Comparison of ENCODE assay signal across 8 mouse cellular contexts in the genomic region with DNA sequence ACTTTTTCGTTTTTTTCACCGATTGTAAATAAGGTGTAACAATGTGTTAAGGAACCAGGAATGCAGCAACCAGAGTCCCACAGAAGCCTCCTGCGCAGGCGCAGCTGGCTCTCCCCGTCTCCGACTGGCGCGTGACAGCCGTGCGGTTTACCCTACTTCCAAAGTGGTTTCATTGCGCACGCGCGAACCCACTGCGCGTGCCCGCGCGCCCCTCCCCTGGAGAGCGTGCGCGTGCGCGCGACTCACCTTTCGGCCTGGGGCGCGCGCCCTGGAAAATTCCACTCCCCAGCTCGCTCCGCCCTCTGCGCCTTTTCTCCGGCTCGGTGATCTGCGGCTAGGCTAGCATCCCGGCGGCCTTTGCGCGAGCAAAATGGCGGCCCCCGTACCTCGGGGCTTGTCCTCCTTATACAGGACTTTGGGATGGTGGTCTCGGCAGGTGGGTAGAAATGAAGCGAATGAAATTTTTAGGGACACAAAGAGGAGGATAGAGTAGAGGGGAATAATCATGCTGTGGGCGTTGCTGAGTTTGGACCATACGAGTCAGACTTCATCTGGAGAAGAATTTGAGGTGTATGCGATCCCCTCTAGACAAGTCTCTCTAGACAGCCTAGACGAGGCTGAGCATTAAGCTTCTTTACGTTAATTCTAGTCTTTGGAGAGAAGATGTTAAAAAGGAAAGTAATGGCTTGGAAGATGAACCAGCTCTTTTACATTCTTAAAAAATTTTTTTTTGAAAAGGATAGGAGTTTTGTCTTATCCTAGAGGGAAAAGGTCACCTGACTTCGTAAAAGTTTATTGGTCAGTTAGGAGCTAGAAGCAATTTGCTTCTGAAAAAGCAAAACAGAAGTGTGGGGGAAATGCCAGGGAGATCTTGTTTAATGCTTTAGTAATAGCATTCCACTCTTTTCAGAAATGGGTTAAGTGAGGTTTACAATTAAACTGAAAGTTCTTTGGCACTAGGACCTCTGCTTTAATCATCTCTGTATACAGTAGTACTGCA. TPM values are rescaled to one million over a fixed set of nuclear protein-coding genes. Genes with fewer than 3 reads are reported as not detected.
A peak's percentile ranks its signal among the peaks of the same experiment; 100 is the strongest.
DNase-seq lines count a peak whose midpoint lies in the region; ATAC-seq and TF ChIP-seq lines count a peak whose summit lies in the region.

Gene Mrpl45, plus strand, starts transcription at position 213 of the 1,000 bp plus-strand sequence.

- DNase-seq in CH12.LX (ENCODE audit: extremely low read depth) = peak; percentile 98
- peak; percentile 98 for DNase-seq in c-Kit-positive CD71-positive TER-119-negative erythroid progenitor cells, embryonic 14.5 days (ENCODE audit: low read depth)
- DNase-seq in heart, postnatal 0 days (ENCODE audit: low spot score) = peak; percentile 95
- DNase-seq in kidney, postnatal 4 days = peak; percentile 98 to 99

- H3K27me3 ChIP-seq in CH12.LX (replicated peaks) = no peaks in the 10 kb centered on the region
- peaks cover 9% of the 10 kb centered on the region for H3K27me3 ChIP-seq in forebrain, embryonic 12.5 days
- no peaks in the 10 kb centered on the region for H3K27me3 ChIP-seq in heart, postnatal 0 days (ENCODE audit: control insufficient read depth, insufficient read depth, low read length)
- peaks cover 8% of the 10 kb centered on the region for H3K27me3 ChIP-seq in liver, embryonic 16.5 days (ENCODE audit: control insufficient read depth, insufficient read depth, low read depth, low read length)
- 0 out of 2 replicates have a peak, but pooled peaks cover 2% of the 10 kb centered on the region for H3K27me3 ChIP-seq in neural tube, embryonic 13.5 days
- no peaks in the 10 kb centered on the region; the same call in 1 of the 2 replicates for H3K27me3 ChIP-seq in testis, adult 2 months (ENCODE audit: control insufficient read depth, insufficient read depth, low read length)

- no peak for TF ChIP-seq CTCF in CH12.LX (conservative IDR thresholded peaks at IDR 0.05 in 1 of 2, IDR thresholded peaks at IDR 0.05 in 1 of 2; ENCODE audit: low read depth in 2 of 2, low read length in 2 of 2)
- no peak for TF ChIP-seq CTCF in heart, postnatal 0 days (IDR thresholded peaks at IDR 0.05; ENCODE audit: low read depth)
- TF ChIP-seq CTCF in testis, adult 2 months (IDR thresholded peaks at IDR 0.05; ENCODE audit: control insufficient read depth, insufficient read depth, insufficient replicate concordance, low read depth, low read length) = no peak

- peak; percentile 99 for TF ChIP-seq POLR2A in CH12.LX (IDR thresholded peaks at IDR 0.05; ENCODE audit: low read depth, low read length)
- peak; percentile 88 for TF ChIP-seq POLR2A in testis, adult 2 months (IDR thresholded peaks at IDR 0.05; ENCODE audit: control insufficient read depth, low read depth, low read length)

- H3K27ac ChIP-seq in CH12.LX (ENCODE audit: insufficient read depth, low read depth) = peak within 1 kb of the TSS; percentile 47; the same call in 1 of the 2 replicates
- peak within 1 kb of the TSS; percentile 62 for H3K27ac ChIP-seq in forebrain, embryonic 12.5 days
- peak within 1 kb of the TSS; percentile 82 for H3K27ac ChIP-seq in heart, postnatal 0 days (ENCODE audit: low read depth)
- peak within 1 kb of the TSS; percentile 67 for H3K27ac ChIP-seq in liver, embryonic 16.5 days (ENCODE audit: low read length)
- H3K27ac ChIP-seq in neural tube, embryonic 13.5 days (replicated peaks) = peak within 1 kb of the TSS; percentile 80
- peak within 1 kb of the TSS; percentile 79 for H3K27ac ChIP-seq in testis, adult 2 months (ENCODE audit: control insufficient read depth, insufficient read depth, low read depth, low read length)

- ATAC-seq in forebrain, embryonic 12.5 days (ENCODE audit: low FRiP score) = peak; percentile 95
- ATAC-seq in heart, postnatal 0 days (ENCODE audit: insufficient read depth, low read depth) = peak; percentile 95
- peak; percentile 95 for ATAC-seq in liver, embryonic 16.5 days (ENCODE audit: low read depth)
- peak; percentile 96 for ATAC-seq in neural tube, embryonic 13.5 days (ENCODE audit: low read depth)

- no peaks in the 10 kb centered on the region for H3K9me3 ChIP-seq in CH12.LX (replicated peaks; ENCODE audit: low read length)
- no peaks in the 10 kb centered on the region for H3K9me3 ChIP-seq in forebrain, embryonic 12.5 days
- no peaks in the 10 kb centered on the region for H3K9me3 ChIP-seq in heart, postnatal 0 days (replicated peaks; ENCODE audit: control insufficient read depth, low read length)
- H3K9me3 ChIP-seq in liver, embryonic 16.5 days (replicated peaks; ENCODE audit: control insufficient read depth, low read length) = no peaks in the 10 kb centered on the region
- no peaks in the 10 kb centered on the region for H3K9me3 ChIP-seq in neural tube, embryonic 13.5 days

- H3K9ac ChIP-seq in CH12.LX (ENCODE audit: insufficient read depth, low read depth) = peak within 1 kb of the TSS; percentile 97
- H3K9ac ChIP-seq in forebrain, embryonic 12.5 days = peak within 1 kb of the TSS; percentile 54
- H3K9ac ChIP-seq in heart, postnatal 0 days (replicated peaks; ENCODE audit: low read depth, low read length) = peak within 1 kb of the TSS; percentile 63
- H3K9ac ChIP-seq in liver, embryonic 16.5 days (ENCODE audit: low read depth, low read length) = peak within 1 kb of the TSS; percentile 58
- peak within 1 kb of the TSS; percentile 74 for H3K9ac ChIP-seq in neural tube, embryonic 13.5 days

- in situ Hi-C loops in CH12.LX (cut with MboI; ENCODE audit: low pct_ligation_motif_present, low pct_unique_long_range_greater_than_20kb, low sequenced_read_pairs) = no loop called here

- TF ChIP-seq EP300 in CH12.LX (IDR thresholded peaks at IDR 0.05; ENCODE audit: low read length) = no peak; the same call in 1 of the 2 replicates
- peak; percentile 91 for TF ChIP-seq EP300 in heart, postnatal 0 days (IDR thresholded peaks at IDR 0.05; ENCODE audit: low read depth)

- WGBS in forebrain, embryonic 12.5 days = under 1% methylated on average over 50 of the region's 50 CpGs
- under 1% methylated on average over 50 of the region's 50 CpGs for WGBS in heart, postnatal 0 days
- under 1% methylated on average over 50 of the region's 50 CpGs for WGBS in liver, embryonic 16.5 days (ENCODE audit: insufficient replicate concordance)
- under 1% methylated on average over 50 of the region's 50 CpGs for WGBS in neural tube, embryonic 13.5 days

- H3K4me1 ChIP-seq in CH12.LX (ENCODE audit: control insufficient read depth in 1 of 2, insufficient read depth in 2 of 2) = peaks cover 2 to 25% of the 10 kb centered on the region in 2 experiments; a peak in 3 of 4 replicates
- H3K4me1 ChIP-seq in forebrain, embryonic 12.5 days = peaks cover 15% of the 10 kb centered on the region
- H3K4me1 ChIP-seq in heart, postnatal 0 days (ENCODE audit: control insufficient read depth, insufficient read depth) = peaks cover 11% of the 10 kb centered on the region
- H3K4me1 ChIP-seq in liver, embryonic 16.5 days (ENCODE audit: control insufficient read depth, low read depth, low read length) = peaks cover 8% of the 10 kb centered on the region
- peaks cover 20% of the 10 kb centered on the region for H3K4me1 ChIP-seq in neural tube, embryonic 13.5 days (replicated peaks)
- H3K4me1 ChIP-seq in testis, adult 2 months (ENCODE audit: control insufficient read depth, insufficient read depth, low read length) = no peaks in the 10 kb centered on the region; the same call in none of the 2 replicates

- H3K36me3 ChIP-seq in CH12.LX (replicated peaks in 1 of 2; ENCODE audit: control insufficient read depth in 1 of 2, insufficient read depth in 1 of 2, low read length in 1 of 2) = peaks cover 0 to 7% of the 10 kb centered on the region in 2 experiments
- H3K36me3 ChIP-seq in forebrain, embryonic 12.5 days (replicated peaks) = no peaks in the 10 kb centered on the region; the same call in 1 of the 2 replicates
- H3K36me3 ChIP-seq in heart, postnatal 0 days (replicated peaks; ENCODE audit: control insufficient read depth, insufficient read depth, low read length) = no peaks in the 10 kb centered on the region; the same call in 1 of the 2 replicates
- H3K36me3 ChIP-seq in liver, embryonic 16.5 days (ENCODE audit: control insufficient read depth, insufficient read depth) = no peaks in the 10 kb centered on the region
- peaks cover 5% of the 10 kb centered on the region; the same call in 1 of the 2 replicates for H3K36me3 ChIP-seq in neural tube, embryonic 13.5 days
- no peaks in the 10 kb centered on the region for H3K36me3 ChIP-seq in testis, adult 2 months (ENCODE audit: control insufficient read depth, insufficient read depth, low read length)

- H3K4me3 ChIP-seq in CH12.LX (replicated peaks in 1 of 3; ENCODE audit: low read depth in 2 of 3, low read length in 2 of 3, poor library complexity in 1 of 3) = peak within 1 kb of the TSS; percentile 70 to 83 (median 76)
- peak within 1 kb of the TSS; percentile 53 for H3K4me3 ChIP-seq in forebrain, embryonic 12.5 days (replicated peaks)
- H3K4me3 ChIP-seq in heart, postnatal 0 days (ENCODE audit: low read depth, low read length) = peak within 1 kb of the TSS; percentile 56
- peak within 1 kb of the TSS; percentile 66 for H3K4me3 ChIP-seq in liver, embryonic 16.5 days (ENCODE audit: low read depth, low read length)
- peak within 1 kb of the TSS; percentile 57 for H3K4me3 ChIP-seq in neural tube, embryonic 13.5 days
- peak within 1 kb of the TSS; percentile 90 for H3K4me3 ChIP-seq in testis, adult 2 months (ENCODE audit: control insufficient read depth, low read depth, low read length)

- no peak for TF ChIP-seq RAD21 in CH12.LX (IDR thresholded peaks at IDR 0.05; ENCODE audit: low read depth, low read length)

- dilution Hi-C loops in CH12.LX (cut with MboI; ENCODE audit: extremely low pct_ligation_motif_present, extremely low pct_unique_long_range_greater_than_20kb, low sequenced_read_pairs) = no loop called here

- H3K79me2 ChIP-seq in CH12.LX (replicated peaks; ENCODE audit: control insufficient read depth, extremely low read depth, insufficient read depth, poor library complexity, severe bottlenecking) = peaks cover 11% of the 10 kb centered on the region

- peak within 1 kb of the TSS; percentile 95 for H3K4me2 ChIP-seq in CH12.LX (ENCODE audit: insufficient read depth, low read depth, poor library complexity, severe bottlenecking)
- H3K4me2 ChIP-seq in forebrain, embryonic 12.5 days = peak within 1 kb of the TSS; percentile 55
- peak within 1 kb of the TSS; percentile 63 for H3K4me2 ChIP-seq in heart, postnatal 0 days (ENCODE audit: low read depth, low read length)
- H3K4me2 ChIP-seq in liver, embryonic 16.5 days (ENCODE audit: low read depth, low read length) = peak within 1 kb of the TSS; percentile 76
- peak within 1 kb of the TSS; percentile 61 for H3K4me2 ChIP-seq in neural tube, embryonic 13.5 days

RNA-seq across cellular contexts. Expression of gene Mrpl45, which starts in this region (rescaled TPM):
- total RNA-seq in CH12.LX (2012; rRNA removed) (101 and 106 TPM in 2 replicates), CH12.LX (2014; rRNA removed) (153 and 158 TPM in 2 replicates)
- 123 and 124 TPM in 2 replicates for polyA plus RNA-seq in CH12.LX (2012; ENCODE audit: insufficient read length, low read depth)
- 51.3 and 53.3 TPM in 2 replicates for polyA plus RNA-seq in forebrain, embryonic 12.5 days (2016; fragmentation: Nextera tagmentation; extraction: Ambion mirVana)
- total RNA-seq in heart, postnatal 0 days (2014; rRNA removed; ENCODE audit: low replicate concordance) = 41.8 and 48.8 TPM in 2 replicates
- 60.3 and 64.6 TPM in 2 replicates for polyA plus RNA-seq in heart, postnatal 0 days (2015; fragmentation: Nextera tagmentation; extraction: Ambion mirVana)
- polyA plus RNA-seq in liver, embryonic 16.5 days (2015; fragmentation: Nextera tagmentation; extraction: Ambion mirVana) = 21.2 and 25.6 TPM in 2 replicates
- 38.2 and 43.8 TPM in 2 replicates for polyA plus RNA-seq in neural tube, embryonic 13.5 days (2015; fragmentation: Nextera tagmentation; extraction: Ambion mirVana)
- polyA plus RNA-seq in testis, adult 2 months (2012; rRNA removed) = 8.7 and 9.0 TPM in 2 replicates

Comparison
In these comparisons a context has a peak if more than half of its experiments do, and no peak if none do; other contexts are left out.
1. Peak in every context shown above with its lines: DNase-seq, ATAC-seq, H3K4me3 ChIP-seq and H3K27ac ChIP-seq.